Mouse (Mus musculus) kidney, postnatal 0 days (tissue): ENCODE data around the gene Lsr. TPM values are rescaled to one million over a fixed set of nuclear protein-coding genes. Genes with fewer than 3 reads are reported as not detected.

Source experiments
- ATAC-seq: fragments of 200-750 bp; cut with Nextera tagmentation; replicated peaks from 2 replicates; pipeline ENCODE4 v1.8.0; 2017; ENCODE audit warnings: low read depth, moderate number of reproducible peaks, moderate TSS enrichment, moderate library complexity; ENCODE audit not compliant: low FRiP score
- DNase-seq: peaks from one replicate; pipeline ENCODE4 v3.0.0-alpha.2; 2016; ENCODE audit warnings: low spot score
- H3K27ac ChIP-seq: fragments of 300-500 bp; sonication (generic); 2 replicates; pipeline ENCODE4 v1.5.1; 2014; ENCODE audit warnings: mild to moderate bottlenecking
- H3K27me3 ChIP-seq: fragments of 300-500 bp; sonication (generic); 2 replicates; pipeline ENCODE4 v1.6.1; 2014; ENCODE audit warnings: low read length, mixed read lengths; ENCODE audit not compliant: insufficient read depth
- H3K36me3 ChIP-seq: fragments of 300-500 bp; sonication (generic); 2 replicates; pipeline ENCODE4 v1.6.1; 2014; ENCODE audit warnings: low read length, mixed read lengths; ENCODE audit not compliant: insufficient read depth
- H3K4me1 ChIP-seq: fragments of 300-500 bp; sonication (generic); replicated peaks from 2 replicates; pipeline ENCODE4 v1.6.1; 2014; ENCODE audit warnings: antibody characterized with exemption, low read length, mixed read lengths; ENCODE audit not compliant: insufficient read depth
- H3K4me2 ChIP-seq: fragments of 300-500 bp; sonication (generic); 2 replicates; pipeline ENCODE4 v1.6.1; 2014; ENCODE audit warnings: mild to moderate bottlenecking, low read length, moderate library complexity, mixed read lengths
- H3K4me3 ChIP-seq: fragments of 300-500 bp; sonication (generic); replicated peaks from 2 replicates; pipeline ENCODE4 v1.5.1; 2014; ENCODE audit warnings: low read depth, low read length
- H3K9ac ChIP-seq: fragments of 300-500 bp; sonication (generic); 2 replicates; pipeline ENCODE4 v1.6.1; 2014; ENCODE audit warnings: low read depth, low read length
- H3K9me3 ChIP-seq: fragments of 300-500 bp; sonication (generic); replicated peaks from 2 replicates; pipeline ENCODE4 v1.6.1; 2016; ENCODE audit warnings: low read length, inconsistent platforms, mixed read lengths
- CTCF ChIP-seq: IDR thresholded peaks from 2 replicates; pipeline ENCODE4 v1.5.1; 2016; ENCODE audit warnings: antibody characterized with exemption, low read depth, mild to moderate bottlenecking, moderate library complexity
- WGBS: fragments of 180-500 bp; shearing (Covaris S2); extraction: QIAGEN DNeasy Blood & Tissue Kit; methylation state at CpG from one replicate; pipeline ENCODE4 v1.1.7; 2014; 5-methylcytosine and 5-hydroxymethylcytosine counted together
- polyA plus RNA-seq: library from polyadenylated mRNA; unstranded; fragments of >200 nt; fragmentation: Nextera tagmentation; extraction: Ambion mirVana; gene quantifications from 2 replicates; pipeline ENCODE4 v1.2.1, GENCODE M21; 2015

Lsr gene
- polyA plus RNA-seq, 1 experiment from 2014 or later, result 58.4 TPM

DNA sequence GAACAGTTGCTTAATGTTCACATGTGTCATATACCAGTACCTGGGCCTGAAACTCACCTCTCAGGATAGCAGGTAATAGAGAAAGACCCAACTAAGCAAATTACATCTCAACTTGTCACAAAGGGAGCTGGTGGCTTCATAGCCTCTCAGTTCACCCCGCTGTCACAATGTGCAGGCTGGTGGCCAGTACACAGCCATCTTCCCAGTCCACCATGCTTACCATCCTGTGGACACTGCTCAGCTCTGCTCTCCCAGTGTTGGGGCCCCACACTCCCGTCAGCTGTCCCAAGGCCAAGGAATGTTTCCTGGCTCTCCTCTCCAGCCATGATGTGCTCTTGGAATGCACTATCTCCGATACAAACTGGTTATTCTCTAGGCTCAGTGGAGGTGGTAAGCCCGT, 8.4 kb upstream of the Lsr start:
- no peak for TF ChIP-seq CTCF
- H3K4me1 ChIP-seq, result no peaks in the 10 kb centered on the region
- WGBS, result 89% methylated on average over 4 of the region's 4 CpGs
- H3K36me3 ChIP-seq, result no peaks in the 10 kb centered on the region
- DNase-seq (no peak), ATAC-seq (no peak)
- no peak overlapping the region for H3K9ac ChIP-seq
- no peak overlapping the region for H3K4me3 ChIP-seq
- H3K27me3 ChIP-seq, result no peaks in the 10 kb centered on the region
- H3K4me2 ChIP-seq, result no peak overlapping the region
- H3K27ac ChIP-seq, result no peak overlapping the region
- H3K9me3 ChIP-seq, result no peaks in the 10 kb centered on the region

GRCm38 (mm10) chr7:30973501-30974289, 431 bp upstream of the Lsr start, which contains the start of gene Fam187b:
Gene Fam187b (plus strand): TSS chr7:30973790.
- H3K9me3 ChIP-seq, result no peaks in the 10 kb centered on the region
- DNase-seq (peak; percentile 93), ATAC-seq (peak; percentile 96)
- H3K4me1 ChIP-seq, result no peaks in the 10 kb centered on the region
- peak within 1 kb of the TSS; percentile 69 for H3K9ac ChIP-seq
- under 1% methylated on average over 37 of the region's 37 CpGs for WGBS
- no peaks in the 10 kb centered on the region for H3K27me3 ChIP-seq
- H3K4me2 ChIP-seq, result peak within 1 kb of the TSS; percentile 60
- TF ChIP-seq CTCF, result peak; percentile 80
- peak within 1 kb of the TSS; percentile 53 for H3K4me3 ChIP-seq
- peak within 1 kb of the TSS; percentile 80 for H3K27ac ChIP-seq
- H3K36me3 ChIP-seq, result no peaks in the 10 kb centered on the region

- Histone ChIP-seq H3K9ac (peak overlapping the region; percentile 69), H3K27ac (peak overlapping the region; percentile 80), H3K9me3 (no peaks in the 10 kb centered on the region), H3K4me1 (no peaks in the 10 kb centered on the region), H3K27me3 (no peaks in the 10 kb centered on the region), H3K4me2 (peak overlapping the region; percentile 60), H3K36me3 (no peaks in the 10 kb centered on the region), H3K4me3 (peak overlapping the region; percentile 53)
- DNase-seq (no peak), ATAC-seq (peak; percentile 38)
- TF ChIP-seq CTCF, result no peak
- WGBS, result 5% methylated on average over 41 of the region's 41 CpGs
These were observed 626 bp downstream of the Lsr start for GRCm38 (mm10) chr7:30972426-30973250.

DNA sequence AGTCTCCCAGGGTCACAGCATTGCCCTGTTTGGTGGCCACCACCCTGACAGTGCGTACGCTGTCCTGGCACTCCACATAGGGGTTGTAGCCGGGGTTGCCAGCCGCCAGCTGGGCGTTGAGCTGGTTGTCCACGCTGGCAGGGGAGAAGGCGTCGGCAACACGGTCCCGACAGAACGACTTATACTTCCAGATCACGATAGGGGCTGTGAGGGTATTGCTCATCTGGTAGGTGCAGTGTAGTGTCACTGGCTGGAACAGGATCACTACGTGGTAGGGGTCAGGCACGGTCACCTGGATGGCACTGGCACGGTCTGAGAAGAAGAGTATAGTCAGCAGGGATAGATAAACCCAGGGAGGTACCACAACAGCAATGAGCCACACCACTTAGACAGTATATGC, 1.4 kb downstream of the Lsr start:
- no peaks in the 10 kb centered on the region for H3K9me3 ChIP-seq
- H3K4me3 ChIP-seq, result peak overlapping the region; percentile 53; the same call in 1 of the 2 replicates
- peak overlapping the region; percentile 60; the same call in 1 of the 2 replicates for H3K4me2 ChIP-seq
- H3K27ac ChIP-seq, result no peak overlapping the region
- no peaks in the 10 kb centered on the region for H3K36me3 ChIP-seq
- WGBS, result 79% methylated on average over 15 of the region's 15 CpGs
- no peaks in the 10 kb centered on the region for H3K4me1 ChIP-seq
- no peaks in the 10 kb centered on the region for H3K27me3 ChIP-seq
- no peak for ATAC-seq
- peak overlapping the region; percentile 69; the same call in 1 of the 2 replicates for H3K9ac ChIP-seq
- DNase-seq, result no peak
- no peak for TF ChIP-seq CTCF

DNA sequence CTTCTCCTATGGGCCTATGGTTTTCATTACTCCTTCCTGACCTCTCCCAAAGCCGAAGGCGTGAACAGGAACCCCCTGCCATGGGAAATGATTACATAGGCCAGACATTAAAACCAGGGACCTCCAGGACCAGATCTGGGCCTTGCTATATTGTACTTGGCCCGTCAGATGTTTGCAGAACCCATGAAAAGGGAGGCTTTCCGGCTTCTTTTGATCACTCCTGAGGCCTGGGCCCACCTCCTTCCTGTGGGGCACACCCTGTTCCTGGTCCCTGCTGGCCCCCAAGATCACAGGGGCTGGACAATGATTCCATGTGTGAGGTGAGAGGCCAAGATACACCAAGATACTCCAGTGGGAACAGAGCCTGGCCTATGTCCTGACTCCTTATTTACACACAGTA, 4.1 kb downstream of the Lsr start:
- no peak for TF ChIP-seq CTCF
- Histone ChIP-seq H3K4me1 (no peaks in the 10 kb centered on the region), H3K4me3 (no peak overlapping the region), H3K36me3 (no peaks in the 10 kb centered on the region), H3K27ac (no peak overlapping the region), H3K9ac (no peak overlapping the region), H3K4me2 (no peak overlapping the region), H3K27me3 (no peaks in the 10 kb centered on the region), H3K9me3 (no peaks in the 10 kb centered on the region)
- DNase-seq (no peak), ATAC-seq (no peak)
- WGBS, result 74% methylated on average over 4 of the region's 4 CpGs

- 91% methylated on average over 8 of the region's 8 CpGs for WGBS
- Histone ChIP-seq H3K4me3 (no peak overlapping the region), H3K27me3 (no peaks in the 10 kb centered on the region), H3K9ac (no peak overlapping the region), H3K36me3 (no peaks in the 10 kb centered on the region), H3K4me1 (no peaks in the 10 kb centered on the region), H3K9me3 (no peaks in the 10 kb centered on the region), H3K27ac (no peak overlapping the region), H3K4me2 (no peak overlapping the region)
- DNase-seq (no peak), ATAC-seq (no peak)
- TF ChIP-seq CTCF, result no peak
These were observed 4.7 kb downstream of the Lsr start for GRCm38 (mm10) chr7:30968611-30969010.
